Mouse (Mus musculus): ENCODE data around the gene Mbl1.

The Mbl1 gene

DNA sequence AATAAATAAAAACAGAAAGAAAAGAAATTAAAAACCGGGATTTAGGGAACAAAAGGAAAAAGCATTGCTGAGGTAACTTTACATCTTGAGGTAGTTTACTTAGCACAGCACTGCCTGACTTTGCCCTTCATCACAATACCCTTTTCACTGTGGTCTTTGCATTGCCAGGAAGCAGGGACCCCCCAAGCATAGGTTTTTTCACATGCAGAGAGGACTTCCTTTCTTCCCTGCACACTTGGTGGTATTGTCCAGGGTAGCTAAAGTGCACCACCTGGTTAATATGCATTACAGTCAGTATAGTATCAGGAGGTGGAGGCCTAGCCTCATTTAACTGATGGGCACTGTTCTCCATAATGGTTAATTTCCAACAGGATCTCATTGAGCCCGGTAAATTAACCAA is 38.2 kb downstream of the Mbl1 start:
- no peak for DNase-seq (ENCODE audit: low read depth, low spot score)

GRCm38 (mm10) chr14:41198037-41198730 is 46.9 kb downstream of the Mbl1 start:
- no peak for DNase-seq (ENCODE audit: low read depth, low spot score)
